Mouse (Mus musculus): ENCODE measurements around the gene Ltbp3. TPM values are rescaled to one million over a fixed set of nuclear protein-coding genes. Genes with fewer than 3 reads are reported as not detected.
"Not testable (repeated sequence)": the region's sequence is repeated elsewhere in the genome, so short reads cannot be mapped to it uniquely, and the experiment has no call there.

Ltbp3 gene
- total RNA-seq, 4 experiments from 2014 or later = 32.6 to 42.8 (median 39.2) TPM

DNA sequence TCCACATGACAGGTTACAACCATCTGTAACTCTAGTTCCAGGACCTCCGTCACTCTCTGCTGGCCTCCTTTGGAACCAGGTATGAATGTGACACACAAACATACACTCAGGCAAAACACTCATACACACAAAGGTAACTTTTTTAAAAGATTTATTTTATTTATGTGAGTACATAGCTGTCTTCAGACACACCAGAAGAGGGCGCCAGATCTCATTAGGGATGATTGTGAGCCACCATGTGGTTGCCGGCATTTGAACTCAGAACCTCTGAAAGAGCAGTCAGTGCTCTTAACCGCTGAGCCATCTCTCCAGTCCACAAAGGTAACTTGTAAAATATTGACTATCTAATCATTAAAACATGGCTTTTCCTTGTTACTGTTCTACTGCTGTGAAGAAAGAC, 50.6 kb downstream of the Ltbp3 start:
- no peak for DNase-seq (ENCODE audit: low spot score in 2 of 2)

DNA sequence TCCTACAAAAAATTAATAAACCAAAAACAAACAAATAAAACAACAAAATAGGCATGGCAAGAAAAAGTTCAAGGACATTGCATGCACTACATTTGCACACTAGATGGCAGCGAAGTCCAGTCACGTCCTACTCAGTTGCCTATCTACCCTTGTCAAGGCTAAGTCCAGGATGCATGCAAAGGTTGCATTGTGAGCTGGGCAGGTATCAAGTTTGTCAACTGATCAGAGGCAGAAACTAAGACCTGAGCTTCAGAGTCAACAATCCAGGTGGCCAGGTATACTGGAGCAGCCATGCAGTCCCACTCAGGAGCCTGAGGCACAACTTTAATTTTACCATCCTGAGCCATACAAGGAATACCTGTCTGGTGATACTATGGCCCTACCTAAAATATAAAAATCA, 52.4 kb downstream of the Ltbp3 start:
- DNase-seq (ENCODE audit: low spot score in 2 of 2) = no peak

DNA sequence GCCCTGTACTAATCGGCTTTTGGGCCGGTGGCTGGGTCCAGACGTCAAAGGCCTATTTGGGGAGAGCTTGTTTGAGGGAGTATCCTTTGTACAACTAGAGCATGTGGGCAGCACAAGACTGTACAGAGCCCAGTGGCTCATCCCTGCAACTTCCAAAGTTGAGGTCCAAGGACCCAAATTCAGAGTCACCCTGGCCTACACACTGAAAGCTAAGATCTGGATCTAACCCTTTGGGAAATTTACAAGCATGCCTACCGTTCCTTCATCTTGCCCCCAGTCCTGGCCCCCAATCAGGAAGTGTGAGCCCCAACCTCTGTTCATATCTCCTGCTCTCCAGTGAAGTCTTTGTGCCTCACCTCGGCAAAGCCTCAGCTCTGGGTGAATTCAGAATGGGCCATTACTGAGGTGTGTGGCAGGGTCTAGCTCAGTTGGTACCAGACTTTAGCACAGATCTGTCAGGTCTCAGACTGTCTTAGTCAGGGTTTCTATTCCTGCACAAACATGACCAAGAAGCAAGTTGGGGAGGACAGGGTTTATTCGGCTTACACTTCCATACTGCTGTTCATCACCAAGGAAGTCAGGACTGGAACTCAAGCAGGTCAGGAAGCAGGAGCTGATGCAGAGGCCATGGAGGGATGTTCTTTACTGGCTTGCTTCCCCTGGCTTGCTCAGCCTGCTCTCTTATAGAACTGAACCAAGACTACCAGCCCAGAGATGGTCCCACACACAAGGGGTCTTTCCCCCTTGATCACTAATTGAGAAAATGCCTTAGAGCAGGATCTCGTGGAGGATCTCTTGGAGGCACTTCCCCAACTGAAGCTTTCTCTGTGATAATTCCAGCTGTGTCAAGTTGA, 53.4 kb downstream of the Ltbp3 start:
- not testable (repeated sequence) for DNase-seq (ENCODE audit: low spot score in 2 of 2)

DNA sequence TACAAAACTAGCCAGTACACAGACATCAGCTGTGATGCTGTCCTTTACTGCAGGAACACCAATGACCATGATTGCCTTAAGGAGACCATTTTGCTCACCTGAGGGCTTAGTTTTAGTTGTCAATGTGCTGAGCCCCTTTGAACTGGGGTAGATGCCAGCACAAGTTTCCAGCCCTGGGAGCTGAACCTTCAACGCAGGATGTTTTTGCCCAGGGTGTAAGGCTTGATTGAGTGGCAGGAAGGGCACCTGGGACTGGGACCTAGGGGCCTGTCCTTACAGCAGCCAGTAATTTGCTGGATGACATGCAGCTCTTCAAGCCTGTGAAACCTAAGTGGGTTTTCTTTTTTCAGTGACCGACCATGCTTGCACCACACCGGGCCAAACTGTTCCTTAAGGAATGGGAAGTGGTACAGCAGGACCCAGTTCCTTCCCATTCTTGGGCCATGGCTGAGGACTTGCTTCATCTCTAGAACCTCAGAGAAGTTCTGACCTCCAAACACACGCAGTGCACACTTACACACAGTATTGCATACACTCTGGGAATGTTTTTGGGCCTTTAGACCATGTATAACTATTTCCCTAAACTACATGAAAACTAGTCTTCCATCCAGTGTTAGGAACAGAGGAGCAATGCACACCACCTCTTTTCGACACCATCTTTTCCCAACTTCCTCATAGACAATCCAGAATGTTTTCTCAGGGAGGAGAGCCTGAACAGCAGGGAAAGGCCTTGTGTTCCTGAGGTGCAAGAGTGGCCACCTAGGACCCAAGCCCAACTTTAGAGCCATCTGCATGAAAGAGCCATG, 54.3 kb downstream of the Ltbp3 start:
- peak in 1 of 2 experiments; percentile 35 for DNase-seq (ENCODE audit: low spot score in 2 of 2)

DNA sequence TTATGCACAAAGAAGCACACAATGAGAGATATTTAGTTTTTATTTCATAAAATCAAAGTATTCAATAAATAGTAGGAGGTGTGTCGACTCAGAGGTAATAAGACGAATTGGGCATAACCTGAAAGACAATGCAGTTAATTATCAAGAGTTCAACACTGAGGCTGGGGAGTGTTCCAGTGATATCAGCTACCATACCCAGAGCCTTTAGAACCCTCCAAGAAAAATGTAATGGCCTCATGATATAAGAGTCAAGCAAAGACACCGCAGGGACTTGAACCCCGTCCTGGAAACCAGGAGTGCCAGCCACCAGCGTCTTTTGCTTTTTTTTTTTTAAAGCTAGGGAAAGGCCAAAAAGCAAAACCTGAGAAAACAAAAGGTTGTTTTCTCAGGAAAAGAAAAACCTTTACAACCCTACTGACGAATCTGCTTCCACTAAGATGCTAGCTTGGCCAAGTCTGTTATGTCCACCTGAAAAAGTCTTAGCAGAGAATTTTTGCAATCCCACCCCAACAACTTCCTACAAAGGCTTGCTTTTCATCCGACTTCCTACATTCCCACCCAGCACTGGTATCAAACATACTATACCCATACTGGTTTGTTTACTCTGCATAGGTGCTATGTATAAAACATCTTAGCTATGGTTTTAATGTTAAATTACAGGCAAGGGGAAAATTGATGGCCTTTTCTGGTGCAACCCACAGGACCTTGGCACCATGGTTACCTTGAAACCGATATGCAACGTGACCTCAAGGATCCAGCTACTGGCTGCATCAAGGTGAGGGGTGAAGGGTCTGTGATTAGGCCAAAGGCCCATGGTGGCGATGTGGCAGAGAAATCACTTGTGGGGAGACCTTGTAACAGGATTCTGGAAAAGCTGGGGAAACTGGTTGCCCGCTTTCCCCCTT, 55.2 kb downstream of the Ltbp3 start:
- DNase-seq (ENCODE audit: low spot score in 2 of 2) = no peak

DNA sequence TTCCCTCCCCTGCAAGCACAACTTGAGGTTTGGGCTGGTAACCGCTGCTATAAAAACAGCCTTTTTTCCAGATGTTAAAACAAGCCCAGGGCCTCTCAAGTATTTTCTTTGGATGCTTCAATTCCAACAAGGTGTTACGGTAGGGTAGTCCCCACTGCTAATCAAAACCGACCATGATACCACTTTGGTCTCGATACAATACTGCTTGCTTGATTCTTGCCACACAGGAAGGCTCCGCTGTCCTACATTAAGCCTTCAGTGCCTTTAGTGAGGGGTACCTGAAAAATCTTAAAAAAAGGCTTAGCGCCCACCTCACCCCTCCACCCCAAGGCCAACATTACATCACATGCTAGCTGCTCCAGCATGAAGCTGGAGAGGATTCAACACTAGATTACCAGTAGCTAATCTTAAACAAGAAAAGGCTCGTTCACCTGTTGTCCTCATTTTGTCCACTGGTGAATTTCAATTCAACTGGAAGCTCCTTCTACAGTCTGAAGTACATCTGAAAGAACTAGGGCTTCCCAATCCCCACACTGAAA, 55.9 kb downstream of the Ltbp3 start:
- DNase-seq (ENCODE audit: low spot score in 2 of 2) = no peak

DNA sequence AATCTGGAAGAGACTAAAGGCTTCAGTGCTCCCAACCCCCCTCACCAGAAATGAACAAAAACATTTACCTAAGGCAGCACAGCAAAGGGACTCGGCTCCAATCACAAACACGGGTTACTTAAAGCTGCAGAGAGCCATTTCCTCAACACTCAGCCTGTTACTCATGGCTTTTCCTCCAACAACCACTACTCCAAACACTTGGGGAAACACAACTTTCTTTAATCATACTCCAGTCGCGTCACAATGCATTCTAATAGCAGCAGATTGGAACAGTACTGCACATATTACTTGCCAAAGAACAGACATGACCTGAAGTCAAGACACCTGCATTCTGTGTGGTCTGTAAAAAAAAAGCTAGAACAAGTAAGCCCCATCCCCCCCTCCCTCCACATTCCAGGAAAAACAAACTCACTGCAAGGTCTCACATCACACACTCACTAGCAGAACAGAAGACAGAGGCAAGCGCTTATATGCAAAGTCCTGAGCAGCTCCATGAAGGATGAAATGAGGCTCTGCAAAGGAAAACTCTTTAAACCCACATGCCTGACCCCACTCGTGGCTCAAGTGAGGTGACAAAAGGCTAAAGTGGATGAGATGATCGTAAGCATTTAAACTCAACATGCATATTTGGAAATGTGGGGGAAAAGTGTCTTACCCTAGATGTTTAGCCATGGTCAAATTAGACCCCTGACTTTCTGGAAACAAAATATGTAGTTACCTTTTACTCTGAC, 56.8 kb downstream of the Ltbp3 start:
- no peak for DNase-seq (ENCODE audit: low spot score in 2 of 2)

DNA sequence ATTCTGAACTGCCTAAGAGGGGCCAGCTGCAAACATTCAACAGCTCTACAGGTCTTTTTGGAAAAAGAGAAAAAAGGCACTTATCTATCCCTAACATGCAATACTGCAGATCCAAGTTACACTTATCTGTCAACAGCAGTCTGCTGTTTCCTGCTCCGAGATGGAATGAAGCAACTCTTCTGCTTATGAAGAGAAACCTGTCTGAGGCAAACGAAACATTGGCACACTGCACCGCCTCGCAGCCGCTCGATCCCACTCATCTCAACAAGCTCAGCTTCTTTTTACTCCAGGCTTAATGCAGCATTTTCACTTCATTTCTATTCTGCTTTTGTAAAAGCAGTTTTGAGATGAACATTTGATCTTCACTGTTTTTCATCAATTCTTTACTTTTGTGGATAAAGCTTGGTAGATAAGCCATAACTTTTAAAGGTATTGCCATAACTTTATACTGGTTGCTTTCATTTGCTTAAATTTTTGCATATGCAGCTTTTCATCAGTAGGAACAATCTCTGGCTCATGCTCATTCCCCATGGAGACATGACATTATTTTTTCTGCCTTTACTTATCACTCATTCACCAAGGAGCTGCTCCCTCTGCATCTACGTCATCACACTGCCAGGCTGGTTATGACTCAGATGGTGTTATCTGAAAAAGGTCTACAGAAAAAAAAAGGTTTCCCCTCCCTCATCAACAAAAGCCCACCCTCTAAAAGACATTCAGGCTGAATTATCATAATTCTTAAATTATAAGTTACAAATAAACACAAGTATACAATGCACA, 58.2 kb downstream of the Ltbp3 start:
- DNase-seq (ENCODE audit: low spot score in 2 of 2) = no peak

DNA sequence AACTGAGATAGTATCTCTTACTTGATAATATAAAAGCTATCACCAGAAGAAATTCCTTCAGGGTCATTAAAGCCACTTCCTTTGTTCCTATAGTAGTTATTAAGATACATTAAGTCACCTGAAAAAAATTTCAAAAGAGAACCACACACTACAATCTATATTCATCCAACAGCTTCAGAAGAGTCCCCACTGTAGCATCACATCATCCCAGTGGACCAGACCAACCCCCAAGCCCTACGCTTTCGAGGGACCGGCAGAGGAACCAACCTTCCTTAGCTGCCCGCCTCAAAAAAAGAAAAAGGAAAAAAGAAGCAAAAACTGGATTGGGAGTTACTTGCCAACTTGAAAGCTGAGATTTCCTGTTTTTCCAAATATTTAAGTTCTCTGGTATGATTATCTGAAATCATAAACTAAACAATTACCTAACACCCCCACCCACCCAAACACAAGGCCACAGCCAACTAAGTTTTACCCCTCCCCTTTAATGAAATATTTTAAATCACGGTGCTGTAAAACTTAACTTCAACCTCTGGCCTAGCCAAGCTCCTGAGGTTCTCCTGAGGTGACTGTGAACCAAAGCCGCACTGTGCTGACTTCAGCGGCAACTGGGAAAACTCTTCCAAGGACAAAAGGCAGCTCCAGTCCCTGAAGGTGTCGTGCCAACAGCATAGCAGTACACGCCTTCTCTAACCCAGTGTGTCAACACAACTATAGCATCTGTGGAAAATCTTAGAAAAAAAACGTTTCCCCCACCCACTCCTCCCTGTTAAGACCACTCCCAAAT, 59.1 kb downstream of the Ltbp3 start:
- DNase-seq (ENCODE audit: low spot score in 2 of 2) = no peak

DNA sequence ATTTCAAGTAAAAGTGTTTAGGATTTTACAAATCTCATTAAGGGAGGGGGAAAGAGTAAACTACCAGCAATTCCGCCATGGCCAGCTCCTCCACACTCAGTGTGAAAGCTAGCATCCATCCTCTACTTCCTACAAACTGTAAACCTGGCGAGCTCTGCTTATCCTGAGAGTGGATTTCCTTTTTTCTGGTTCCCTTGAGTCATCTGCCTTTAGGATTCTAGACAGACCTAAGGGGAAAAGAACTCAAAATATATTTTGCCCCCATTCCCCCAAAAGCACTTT, 59.6 kb downstream of the Ltbp3 start:
- no peak for DNase-seq (ENCODE audit: low spot score in 2 of 2)

DNA sequence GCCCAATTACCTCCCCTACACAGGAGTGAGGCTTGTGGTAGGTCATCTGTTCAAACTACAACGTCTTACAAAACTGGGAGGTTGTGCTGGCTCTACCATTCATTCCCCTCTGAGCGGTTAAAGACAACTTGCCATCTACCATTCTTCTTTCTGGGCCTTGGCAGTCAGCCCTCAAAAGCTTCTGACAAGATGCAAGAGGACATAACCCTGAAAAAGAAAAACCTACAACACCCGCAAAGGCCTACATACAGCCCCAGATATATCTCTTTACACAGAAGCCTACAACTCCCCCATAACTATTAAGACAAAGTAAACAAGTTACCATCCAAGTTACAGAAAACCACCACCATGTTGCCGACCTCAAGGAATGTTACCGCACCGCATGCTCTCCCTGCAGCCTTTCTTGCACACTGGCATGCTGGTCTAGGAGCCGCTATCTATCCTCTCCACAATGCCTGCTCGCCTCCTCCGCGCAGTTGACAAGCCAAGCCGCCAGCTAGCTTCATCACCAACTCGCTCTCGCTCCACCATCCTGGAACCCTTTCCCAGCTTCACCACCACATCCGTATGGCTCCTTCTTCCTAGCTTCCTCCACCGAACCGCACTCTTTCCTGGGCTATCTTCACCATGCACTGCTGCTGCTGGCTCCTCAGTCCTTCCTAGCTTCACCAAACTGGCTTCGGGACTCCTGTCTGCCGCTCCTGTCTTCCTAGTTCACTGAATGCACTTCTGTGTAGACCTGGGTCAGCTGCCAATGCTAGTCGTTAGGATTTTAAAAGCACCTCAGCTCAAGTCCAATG, 60.1 kb downstream of the Ltbp3 start:
- no peak for DNase-seq (ENCODE audit: low spot score in 2 of 2)

DNA sequence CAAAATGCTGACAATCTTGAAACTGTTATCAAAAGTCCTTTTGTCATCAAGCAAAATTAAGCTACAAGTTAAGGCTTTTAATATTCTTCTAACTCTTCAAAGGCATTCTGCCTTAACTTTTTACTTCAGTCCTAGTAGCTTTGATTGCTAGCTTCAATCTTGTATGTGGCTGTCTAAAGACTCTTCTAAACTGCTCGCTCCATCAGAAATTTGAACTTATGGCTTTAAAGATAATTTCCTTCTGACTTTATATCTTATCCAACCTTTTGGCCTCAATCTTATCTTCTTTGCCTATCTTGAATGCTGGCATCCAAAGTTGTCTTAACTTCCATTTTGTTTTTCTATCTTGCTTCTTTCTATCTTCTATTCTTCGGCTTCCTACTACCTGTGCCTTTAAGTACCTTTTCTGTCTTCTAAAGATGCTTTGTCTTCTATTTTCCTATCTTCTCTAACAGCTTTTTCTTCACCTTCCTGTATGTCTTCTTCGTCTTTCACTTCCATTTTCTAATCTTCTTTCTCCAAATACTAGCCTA, 60.8 kb downstream of the Ltbp3 start:
- no peak for DNase-seq (ENCODE audit: low spot score in 2 of 2)

DNA sequence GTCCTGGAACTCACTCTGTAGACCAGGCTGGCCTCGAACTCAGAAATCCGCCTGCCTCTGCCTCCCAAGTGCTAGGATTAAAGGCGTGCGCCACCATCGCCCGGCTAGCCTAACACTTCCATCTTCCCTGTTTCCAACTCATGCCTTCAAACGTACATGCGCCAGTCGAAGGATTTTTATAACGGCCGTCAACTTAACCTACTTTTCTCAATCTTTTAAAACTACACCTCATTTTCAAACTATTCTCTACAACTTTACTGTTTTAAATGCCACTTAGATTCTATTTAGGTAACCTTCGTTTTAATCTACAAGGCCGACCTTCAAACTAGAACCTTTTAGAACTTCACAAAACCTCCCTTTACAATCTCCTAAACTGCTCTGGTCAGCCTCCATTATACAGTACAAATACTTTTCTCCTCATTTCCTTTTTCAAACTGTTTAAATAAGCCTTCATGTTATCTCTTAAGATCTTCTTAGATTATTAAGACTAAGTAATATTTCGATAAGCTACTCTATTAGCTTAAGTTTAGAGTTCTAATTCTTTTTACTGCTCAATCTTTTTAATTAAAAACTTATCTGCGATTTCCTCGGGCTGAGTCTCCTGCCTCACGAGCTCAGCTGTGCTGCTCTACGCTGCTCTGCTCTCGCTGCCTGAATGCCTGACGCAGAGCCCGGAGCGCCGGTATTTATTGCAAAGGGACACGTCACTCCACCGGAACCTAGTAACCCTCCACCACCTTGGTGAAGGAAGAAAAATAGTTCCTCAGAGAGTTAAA, 61.5 kb downstream of the Ltbp3 start:
- peak; percentile 94 to 95 for DNase-seq (ENCODE audit: low spot score in 2 of 2)

DNA sequence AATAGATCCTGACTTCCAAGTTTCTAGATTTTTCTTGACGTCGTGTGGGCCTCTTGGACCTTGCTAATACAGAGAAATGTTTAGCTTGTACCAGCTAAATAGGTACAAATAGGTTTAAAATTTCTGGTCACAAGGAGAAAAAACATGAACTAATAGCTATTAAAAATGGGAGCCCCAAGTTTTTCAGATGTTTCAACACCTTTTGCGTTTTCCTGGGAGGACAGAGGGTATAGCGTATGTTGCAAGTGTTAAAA, 62.0 kb downstream of the Ltbp3 start:
- DNase-seq (ENCODE audit: low spot score in 2 of 2) = no peak

DNA sequence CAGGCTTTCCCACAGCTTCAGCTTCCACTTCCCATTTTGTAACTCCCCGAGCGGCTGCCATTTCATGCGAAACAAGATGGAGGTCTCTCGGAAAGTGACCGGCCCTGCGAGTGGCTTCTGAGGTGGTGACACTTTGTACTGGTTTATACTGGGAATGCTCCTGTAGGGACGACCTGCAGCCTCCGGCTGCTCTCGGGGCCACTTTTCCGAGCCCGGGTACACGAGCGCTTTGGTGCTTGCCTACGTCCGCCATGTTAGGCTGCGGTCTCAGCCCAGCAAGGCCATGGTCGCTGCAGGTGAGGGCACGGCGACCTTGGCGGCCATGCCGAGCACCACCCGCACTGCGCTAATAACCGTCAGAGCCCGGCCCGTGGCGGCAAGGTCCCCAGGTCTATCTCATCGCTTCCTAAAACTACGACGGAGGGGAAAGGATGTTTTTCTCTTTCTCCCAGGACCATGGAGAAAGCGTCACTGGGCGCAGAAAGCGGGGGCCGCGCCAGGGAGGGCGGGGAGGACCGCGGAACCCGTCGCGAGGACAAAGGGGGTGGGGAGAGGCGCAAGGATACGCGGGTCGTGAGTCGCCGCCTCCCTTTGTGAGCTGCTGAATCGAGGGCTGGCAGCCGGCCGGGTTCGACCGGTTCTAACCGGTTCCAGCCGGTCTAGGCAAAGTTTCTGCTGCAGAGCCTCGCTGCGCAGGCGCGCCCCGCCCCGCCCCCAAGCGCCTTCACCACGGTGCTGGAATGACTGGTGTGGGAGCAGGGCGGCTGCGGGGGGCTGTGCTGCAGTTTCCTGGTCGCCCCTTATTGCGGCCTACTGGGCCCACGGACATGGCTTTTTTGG, 62.6 kb downstream of the Ltbp3 start:
- DNase-seq (ENCODE audit: low spot score in 2 of 2) = peak; percentile 99

DNA sequence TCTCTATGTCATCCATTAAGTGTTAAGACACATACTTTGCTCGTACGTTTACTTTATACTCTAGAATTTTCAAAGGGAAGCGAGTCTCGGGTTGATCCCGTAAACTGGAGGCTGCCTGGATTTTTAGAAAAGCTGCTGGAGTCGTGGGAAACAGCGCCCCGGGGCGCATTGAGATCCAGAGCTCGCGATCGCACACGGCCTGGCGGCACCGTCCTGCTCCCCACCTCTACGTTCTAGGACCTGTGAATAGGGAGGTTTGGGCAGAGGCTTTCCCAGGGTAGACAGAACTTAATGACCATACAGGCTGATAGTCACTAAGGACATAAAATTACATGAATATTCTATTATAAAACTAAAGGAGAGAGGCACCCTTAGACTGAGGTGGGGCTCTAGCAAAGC, 63.2 kb downstream of the Ltbp3 start:
- DNase-seq (ENCODE audit: low spot score in 2 of 2) = no peak

Data from gastrocnemius, adult 8-10 months (tissue).